Mouse (Mus musculus) spleen, adult 12 weeks (tissue): ENCODE results near the gene Tssk3.
A peak's percentile ranks its signal among the peaks of the same experiment; 100 is the strongest.
"Not testable (repeated sequence)": the region's sequence is repeated elsewhere in the genome, so short reads cannot be mapped to it uniquely, and the experiment has no call there.

Experiments used
- DNase-seq: peaks from one replicate; pipeline ENCODE4 v3.0.0; 2022; ENCODE audit warnings: low spot score

Gene Tssk3

DNA sequence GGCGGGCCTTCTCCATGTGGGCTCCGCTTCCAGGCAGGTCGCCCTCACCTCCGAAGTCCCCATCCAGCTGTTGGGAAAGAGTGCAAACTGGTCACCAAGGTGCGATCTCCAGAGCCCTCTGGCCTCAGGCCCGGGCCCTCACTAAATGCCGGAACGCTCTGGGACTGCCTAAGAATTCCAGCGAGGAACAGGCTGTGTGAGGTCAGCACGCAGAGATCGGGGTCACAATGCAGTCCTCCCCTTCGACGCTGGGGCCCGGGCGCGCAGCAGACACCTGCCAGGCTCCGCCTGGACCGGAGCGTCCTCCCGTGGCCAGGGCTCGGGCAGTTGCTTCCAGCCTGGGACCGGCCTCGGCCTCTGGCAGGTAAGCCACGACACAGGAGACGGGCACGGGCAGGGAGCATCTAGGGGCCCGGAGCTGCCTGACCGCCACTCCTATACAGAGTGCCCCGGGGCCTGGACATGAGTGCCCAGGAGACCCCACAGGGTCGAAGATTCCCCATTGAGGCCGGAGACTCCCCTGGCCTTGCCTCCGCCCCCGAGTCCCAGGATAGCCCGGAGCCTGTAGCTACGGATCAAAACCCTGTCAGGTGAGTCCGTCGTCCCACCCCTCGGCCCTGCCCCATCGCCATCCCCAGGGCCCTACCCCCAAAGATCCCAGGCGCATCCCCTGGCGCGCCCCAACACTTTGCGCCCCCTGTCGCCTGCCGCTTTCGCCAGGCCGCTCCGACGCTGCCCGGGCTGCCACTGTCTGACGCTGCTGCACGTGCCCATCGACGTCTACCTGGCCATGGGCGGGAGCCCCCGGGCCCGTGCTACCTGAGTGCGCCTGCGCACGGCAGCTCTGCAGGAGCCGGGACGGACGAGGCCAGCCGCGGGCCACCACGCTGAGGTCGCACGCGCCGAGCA is at the start of gene Tssk3, which contains the start of gene Fam229a:
Gene Tssk3, minus strand, starts transcription at position 51 of the 909 bp plus-strand sequence.
Gene Fam229a, plus strand, starts transcription at position 219 of the 909 bp plus-strand sequence.
- no peak for DNase-seq

- peak; percentile 39 for DNase-seq
Measured at GRCm38 (mm10) chr4:129540012-129540411, 49.2 kb upstream of the Tssk3 start.

DNA sequence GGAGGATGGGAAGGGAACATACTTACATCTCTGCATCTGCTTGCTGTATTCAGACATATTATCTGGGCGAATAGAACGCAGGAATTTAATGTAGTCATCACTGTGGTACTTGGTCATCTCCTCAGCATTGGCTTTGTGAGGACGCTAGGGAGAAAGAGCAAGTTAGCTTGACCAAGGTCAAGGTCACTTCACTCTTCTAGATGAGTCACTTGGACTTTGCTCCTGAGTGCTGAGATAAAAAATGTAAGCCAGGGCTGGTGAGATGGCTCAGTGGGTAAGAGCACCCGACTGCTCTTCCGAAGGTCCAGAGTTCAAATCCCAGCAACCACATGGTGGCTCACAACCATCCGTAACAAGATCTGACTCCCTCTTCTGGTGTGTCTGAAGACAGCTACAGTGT is 38.1 kb upstream of the Tssk3 start:
- DNase-seq, result not testable (repeated sequence)

DNA sequence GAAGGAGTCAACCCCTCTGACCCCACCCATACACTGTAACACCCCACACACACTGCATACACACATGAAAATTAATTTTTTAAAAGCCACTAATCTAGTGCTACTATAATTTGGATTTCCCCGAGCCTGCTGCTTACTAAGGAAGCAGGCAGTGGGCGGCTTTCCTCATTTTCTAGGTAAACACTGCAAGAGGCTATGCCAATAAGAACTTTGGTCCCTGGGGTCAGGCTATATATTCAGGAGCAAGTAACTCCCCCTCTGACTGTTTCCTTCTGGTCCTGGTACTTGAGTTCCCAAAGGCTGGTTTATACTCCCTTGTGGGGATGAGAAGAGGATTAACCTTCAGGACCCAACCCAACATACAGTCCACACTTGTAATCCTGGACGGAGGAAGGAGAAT is 35.1 kb upstream of the Tssk3 start:
- no peak for DNase-seq

DNA sequence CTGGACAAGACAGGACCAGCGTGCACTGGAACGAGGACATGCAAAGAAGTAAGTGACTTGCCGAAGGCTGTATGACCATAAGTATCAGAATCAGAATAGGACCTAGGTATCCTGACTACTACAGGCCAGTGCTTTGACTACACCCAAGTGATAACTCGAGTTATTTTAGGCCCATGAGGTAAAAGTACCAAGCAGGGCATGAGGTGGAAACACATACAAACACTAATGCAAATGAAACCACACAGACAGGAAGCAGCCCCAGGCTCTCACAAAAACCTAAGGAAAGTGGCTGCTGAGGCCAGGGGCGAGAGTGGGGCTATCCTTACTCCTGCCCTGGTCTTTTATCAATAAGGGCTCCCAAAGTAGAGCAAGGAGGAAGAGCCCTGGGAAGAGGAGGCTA is 34.5 kb upstream of the Tssk3 start:
- DNase-seq, result no peak

GRCm38 (mm10) chr4:129518519-129518918 is 27.7 kb upstream of the Tssk3 start:
- no peak for DNase-seq

DNA sequence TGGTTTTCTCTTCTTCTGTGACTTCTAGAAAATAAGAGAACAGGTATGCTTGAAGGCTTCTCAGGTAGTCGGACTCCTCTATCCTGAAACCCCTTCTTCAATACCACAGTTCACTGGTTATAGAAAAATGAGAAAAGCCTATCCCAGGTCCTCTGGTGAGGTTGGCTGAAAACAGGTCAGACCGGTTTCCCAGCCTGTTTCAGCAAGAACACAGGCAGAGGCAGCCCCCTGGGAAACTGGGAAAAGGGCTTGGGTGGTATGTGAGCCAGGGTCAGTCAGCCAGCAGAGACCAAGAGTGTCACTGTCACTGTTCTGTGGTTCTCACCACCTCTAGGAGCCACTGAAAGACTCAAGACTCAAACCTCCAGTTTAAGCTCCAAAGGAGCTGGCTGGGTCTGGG is 26.1 kb upstream of the Tssk3 start:
- DNase-seq, result no peak

GRCm38 (mm10) chr4:129514300-129514898 is 23.6 kb upstream of the Tssk3 start:
- DNase-seq, result peak; percentile 37

DNA sequence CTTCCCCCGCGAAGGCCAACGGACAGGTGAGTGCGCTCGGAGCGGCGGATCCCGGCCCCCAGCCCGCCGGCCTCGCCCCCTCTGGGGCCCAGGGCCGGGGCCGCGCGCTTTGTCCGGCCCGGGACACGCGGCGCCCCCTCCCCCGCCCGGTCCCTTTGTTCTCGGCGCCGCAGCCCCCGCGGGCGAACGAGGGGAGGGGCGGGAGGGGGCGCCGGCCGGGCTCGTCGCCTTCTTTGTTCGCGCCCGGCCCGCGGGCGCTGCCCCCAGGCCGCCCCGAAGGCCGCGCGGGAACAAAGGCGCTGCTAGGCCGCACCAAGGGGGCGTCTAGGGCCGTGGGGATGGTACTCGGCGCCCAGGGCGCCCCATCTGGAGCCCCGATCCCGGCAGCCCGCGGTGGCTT is 23.1 kb upstream of the Tssk3 start:
- DNase-seq, result no peak

GRCm38 (mm10) chr4:129513086-129513767 is 22.4 kb upstream of the Tssk3 start, which contains the start of gene Marcksl1:
Gene Marcksl1 (plus strand): TSS chr4:129513581.
- DNase-seq, result peak; percentile 65

GRCm38 (mm10) chr4:129511413-129512096 is 20.7 kb upstream of the Tssk3 start:
- no peak for DNase-seq

- DNase-seq, result no peak
Measured at GRCm38 (mm10) chr4:129510723-129511412, 20.0 kb upstream of the Tssk3 start.

DNA sequence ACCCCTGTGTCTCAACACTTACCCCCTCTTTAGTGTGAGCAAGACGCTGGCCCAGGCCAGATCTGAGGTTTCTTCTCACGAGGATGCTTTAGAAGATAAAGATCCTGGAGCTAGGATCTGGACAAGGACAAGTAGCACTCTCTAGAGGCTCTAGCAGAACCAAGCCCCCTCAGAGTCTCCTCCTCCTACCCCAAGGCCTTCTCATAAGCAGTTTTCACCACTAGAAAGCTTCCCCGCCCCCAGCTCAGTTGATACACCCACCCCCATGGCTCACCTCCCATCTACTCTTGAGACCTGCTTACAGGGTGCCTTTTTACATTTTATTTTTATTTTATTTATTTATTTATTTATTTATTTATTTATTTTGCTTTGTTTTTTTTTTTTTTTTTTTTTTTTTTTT is 18.8 kb upstream of the Tssk3 start:
- no peak for DNase-seq

DNA sequence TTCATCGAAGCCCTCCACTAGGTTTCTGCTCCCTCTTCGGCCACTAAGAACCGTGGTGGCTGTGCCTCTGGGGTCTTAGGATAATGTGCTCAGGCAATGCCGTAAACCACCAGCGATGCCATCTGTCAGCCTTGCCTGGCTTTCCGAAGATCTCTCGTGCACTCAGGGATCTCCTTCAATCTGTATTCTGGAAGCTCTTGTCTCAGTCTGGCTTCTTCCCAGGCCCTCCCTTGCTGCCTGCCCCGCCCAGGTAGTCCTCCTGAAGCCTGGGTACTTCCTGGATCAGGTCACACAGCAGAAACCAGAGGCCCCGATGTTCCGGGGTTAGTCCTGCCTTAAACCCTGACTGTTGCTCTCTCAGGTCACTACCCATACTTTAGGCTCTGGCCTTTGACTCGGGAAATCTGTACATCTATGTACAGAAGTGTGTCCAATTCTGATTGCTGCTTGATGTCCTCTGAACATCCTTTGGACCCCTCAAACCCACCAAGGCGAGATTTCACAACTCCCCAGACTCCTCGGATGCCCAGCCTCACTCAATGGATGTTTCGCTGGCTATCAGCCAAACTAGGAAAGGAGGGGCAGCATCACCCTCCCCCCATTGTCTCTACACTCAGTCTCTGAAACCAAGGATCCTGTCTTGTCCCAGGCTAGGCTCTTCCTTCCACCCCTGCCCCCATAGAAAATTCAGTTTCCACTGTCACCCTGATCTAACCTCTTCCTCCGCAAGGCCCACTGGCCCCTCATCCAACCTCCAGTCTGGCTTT is 18.2 kb upstream of the Tssk3 start:
- DNase-seq, result no peak

DNA sequence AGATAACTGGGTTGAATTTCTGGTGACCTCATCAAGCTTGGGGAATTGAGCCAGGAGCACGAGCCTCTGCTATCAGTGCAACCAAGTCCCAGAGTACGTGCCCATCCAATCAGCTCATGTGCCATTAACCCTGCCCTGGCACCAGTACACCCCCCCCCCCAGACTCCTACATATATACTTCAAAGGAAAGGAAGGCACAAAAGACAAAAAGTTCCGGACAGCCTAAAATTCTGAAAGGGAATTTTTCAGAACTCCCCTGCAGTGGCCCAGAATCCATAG is 17.4 kb upstream of the Tssk3 start:
- no peak for DNase-seq

- DNase-seq, result no peak
Measured at GRCm38 (mm10) chr4:129507434-129508236, 16.8 kb upstream of the Tssk3 start.

- no peak for DNase-seq
Measured at GRCm38 (mm10) chr4:129505511-129505910, 14.7 kb upstream of the Tssk3 start.

- DNase-seq, result no peak
Measured at GRCm38 (mm10) chr4:129502901-129503444, 12.2 kb upstream of the Tssk3 start.

GRCm38 (mm10) chr4:129502327-129502888 is 11.6 kb upstream of the Tssk3 start:
- no peak for DNase-seq
